Mouse (Mus musculus) ES-E14 (cell line): ENCODE results near the gene Pld5. TPM values are rescaled to one million over a fixed set of nuclear protein-coding genes. Genes with fewer than 3 reads are reported as not detected.

ENCODE experiments used
- DNase-seq: peaks from one replicate; pipeline ENCODE4 v3.0.0-alpha.2; 2013; ENCODE audit warnings: low read depth, low spot score
- H3K27ac ChIP-seq: 2 replicates; pipeline ENCODE4 v1.5.1; 2012; ENCODE audit warnings: low read depth, mild to moderate bottlenecking, low read length, moderate library complexity, mixed read lengths; ENCODE audit not compliant: poor library complexity, insufficient read depth, severe bottlenecking
- H3K36me3 ChIP-seq: 2 replicates; pipeline ENCODE4 v1.6.1; 2012; ENCODE audit warnings: mild to moderate bottlenecking, low read length, moderate library complexity, mixed read lengths; ENCODE audit not compliant: control insufficient read depth, poor library complexity, insufficient read depth, severe bottlenecking
- H3K4me1 ChIP-seq, 2 experiments: fragments of 150-350 bp in 1 of 2; sonication (generic) in 1 of 2; 2 replicates each; pipeline ENCODE4 v1.6.1; 2012; ENCODE audit warnings: low read length in 2 of 2, mild to moderate bottlenecking in 1 of 2, mixed read lengths in 1 of 2; ENCODE audit not compliant: control insufficient read depth in 2 of 2, insufficient read depth in 2 of 2, poor library complexity in 1 of 2
- H3K4me3 ChIP-seq, 2 experiments: fragments of 150-350 bp in 1 of 2; sonication (generic) in 1 of 2; 2 replicates each; pipeline ENCODE4 v1.5.1; 2012; ENCODE audit warnings: low read length in 2 of 2, low read depth in 1 of 2, mild to moderate bottlenecking in 1 of 2, mixed read lengths in 1 of 2; ENCODE audit not compliant: insufficient read depth in 1 of 2, poor library complexity in 1 of 2, severe bottlenecking in 1 of 2
- H3K9ac ChIP-seq: 2 replicates; pipeline ENCODE4 v1.6.1; 2012; ENCODE audit warnings: low read depth, mild to moderate bottlenecking, low read length, mixed read lengths; ENCODE audit not compliant: poor library complexity, insufficient read depth, severe bottlenecking
- H3K9me3 ChIP-seq: fragments of 150-350 bp; sonication (generic); 2 replicates; pipeline ENCODE4 v1.6.1; 2012; ENCODE audit warnings: low read depth, mild to moderate bottlenecking, low read length; ENCODE audit not compliant: control insufficient read depth, insufficient read depth
- CHD2 ChIP-seq: IDR thresholded peaks from 2 replicates; pipeline ENCODE4 v1.6.1; 2014; ENCODE audit warnings: mild to moderate bottlenecking, low read depth, low read length, inconsistent platforms
- HCFC1 ChIP-seq: IDR thresholded peaks from 2 replicates; pipeline ENCODE4 v1.6.1; 2012; ENCODE audit warnings: low read length, inconsistent platforms, borderline replicate concordance; ENCODE audit not compliant: insufficient read depth
- MAFK ChIP-seq: IDR thresholded peaks from 2 replicates; pipeline ENCODE4 v1.6.1; 2014; ENCODE audit warnings: mild to moderate bottlenecking, low read depth, low read length, inconsistent platforms; ENCODE audit not compliant: insufficient read depth
- ZC3H11A ChIP-seq: IDR thresholded peaks from 2 replicates; pipeline ENCODE4 v1.6.1; 2012; ENCODE audit warnings: low read depth, mild to moderate bottlenecking, inconsistent platforms, low read length, borderline replicate concordance
- ZNF384 ChIP-seq: IDR thresholded peaks from 2 replicates; pipeline ENCODE4 v1.6.1; 2012; ENCODE audit warnings: low read depth, low read length, inconsistent platforms
- in situ Hi-C, 2 experiments: fragments of 600-800 bp; cut with MboI; formaldehyde crosslinking; loops; one replicate each; pipeline ENCODE4 v1.15.1; 2025; ENCODE audit warnings: low sequenced_read_pairs in 2 of 2, inconsistent platforms in 1 of 2; ENCODE audit not compliant: unreplicated experiment in 2 of 2
- total RNA-seq: library from RNA; depleted of rRNA; stranded (reverse); fragments of 300-350 nt; gene quantifications from 2 replicates; pipeline ENCODE4 v1.2.3, GENCODE M21; 2012

Pld5 gene
- total RNA-seq, 1 experiment, result not detected

DNA sequence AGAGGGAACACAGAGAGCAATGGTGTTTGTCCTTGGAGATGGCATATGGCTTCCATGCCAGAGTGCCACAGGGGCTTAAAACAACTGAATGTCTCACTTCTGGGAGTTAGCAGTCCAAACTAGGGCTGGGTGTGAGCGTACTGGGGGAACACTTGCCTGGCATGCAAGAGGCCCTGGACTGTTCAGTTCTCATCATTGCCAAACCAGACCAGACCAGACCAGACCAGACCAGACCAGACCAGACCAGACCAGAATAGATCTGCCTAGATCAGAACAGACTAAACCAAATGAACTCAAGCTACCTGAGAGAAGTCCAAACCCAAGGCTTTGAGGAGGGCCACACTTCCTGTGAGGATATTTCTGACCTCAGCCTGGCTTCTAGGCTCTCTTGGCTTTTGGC is 228.7 kb downstream of the Pld5 start:
- no peak for TF ChIP-seq HCFC1
- TF ChIP-seq CHD2, result no peak
- no peak for TF ChIP-seq ZC3H11A
- no peak for TF ChIP-seq ZNF384
- TF ChIP-seq MAFK, result no peak
- no peak overlapping the region for H3K4me3 ChIP-seq
- no peak overlapping the region for H3K9ac ChIP-seq
- no peaks in the 10 kb centered on the region for H3K9me3 ChIP-seq
- H3K27ac ChIP-seq, result no peak overlapping the region
- peak; percentile 36 for DNase-seq
- H3K4me1 ChIP-seq, result no peaks in the 10 kb centered on the region
- in situ Hi-C loops, result no loop called here
- no peaks in the 10 kb centered on the region for H3K36me3 ChIP-seq

- no peaks in the 10 kb centered on the region for H3K9me3 ChIP-seq
- in situ Hi-C loops, result no loop called here
- H3K9ac ChIP-seq, result no peak overlapping the region
- no peak overlapping the region for H3K4me3 ChIP-seq
- DNase-seq, result no peak
- H3K4me1 ChIP-seq, result no peaks in the 10 kb centered on the region
- H3K36me3 ChIP-seq, result no peaks in the 10 kb centered on the region
- TF ChIP-seq ZNF384, result no peak
- TF ChIP-seq CHD2, result no peak
- TF ChIP-seq MAFK, result no peak
- no peak for TF ChIP-seq HCFC1
- no peak overlapping the region for H3K27ac ChIP-seq
These were observed 232.1 kb downstream of the Pld5 start for GRCm38 (mm10) chr1:176043056-176043455.

DNA sequence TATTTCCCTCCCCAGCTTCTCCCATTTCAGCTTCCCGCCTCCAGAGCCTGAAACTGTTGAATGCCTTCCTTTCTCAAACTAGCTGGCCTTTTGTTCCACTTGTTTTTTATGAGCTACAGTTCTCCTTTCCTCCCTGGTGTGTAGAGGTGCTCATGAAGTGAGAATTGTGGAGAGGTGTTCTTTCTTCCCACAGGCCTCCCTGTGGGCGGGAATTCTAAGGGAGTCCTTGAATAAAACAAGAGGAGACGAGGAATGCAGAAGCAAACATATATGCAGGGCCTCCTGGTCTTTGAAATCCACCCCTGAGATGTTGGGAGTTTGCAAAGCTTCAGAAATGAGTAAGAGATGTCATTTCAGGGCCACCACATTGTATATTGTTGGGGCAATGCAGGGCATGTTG is 235.2 kb downstream of the Pld5 start:
- peaks cover 0 to 3% of the 10 kb centered on the region in 2 experiments; a peak in 1 of 4 replicates for H3K4me1 ChIP-seq
- H3K9ac ChIP-seq, result no peak overlapping the region
- no peaks in the 10 kb centered on the region for H3K9me3 ChIP-seq
- TF ChIP-seq MAFK (no peak), ZC3H11A (no peak)
- in situ Hi-C loops, result no loop called here
- no peaks in the 10 kb centered on the region for H3K36me3 ChIP-seq
- H3K27ac ChIP-seq, result no peak overlapping the region
- DNase-seq, result no peak
- no peak overlapping the region for H3K4me3 ChIP-seq

DNA sequence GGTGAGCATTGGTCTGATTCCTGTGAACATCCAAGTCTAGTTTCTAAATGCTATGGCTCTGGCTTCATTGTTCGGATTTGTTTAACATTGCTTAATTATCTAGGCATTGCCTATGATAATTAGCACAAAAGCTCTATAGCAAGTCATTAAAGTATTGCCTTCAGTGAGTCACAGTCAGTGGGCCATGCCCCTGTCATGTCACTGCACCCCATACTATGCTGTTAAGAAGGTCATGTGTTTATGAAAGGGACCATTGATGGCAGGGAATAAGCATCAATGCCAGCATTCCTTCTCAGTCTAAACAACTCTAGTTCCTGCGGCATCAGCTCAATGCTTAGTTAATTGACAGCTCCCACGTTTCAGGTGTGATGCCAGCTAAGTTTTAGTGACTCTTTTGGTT is 239.1 kb downstream of the Pld5 start:
- no peak for TF ChIP-seq MAFK
- no peak for TF ChIP-seq ZC3H11A
- no peak for TF ChIP-seq HCFC1
- TF ChIP-seq CHD2, result no peak
- TF ChIP-seq ZNF384, result no peak
- H3K4me1 ChIP-seq, result peaks cover 0 to 3% of the 10 kb centered on the region in 2 experiments; a peak in 1 of 4 replicates
- H3K36me3 ChIP-seq, result no peaks in the 10 kb centered on the region
- no peaks in the 10 kb centered on the region for H3K9me3 ChIP-seq
- no peak overlapping the region for H3K4me3 ChIP-seq
- in situ Hi-C loops, result no loop called here
- no peak overlapping the region for H3K9ac ChIP-seq
- no peak for DNase-seq
- no peak overlapping the region for H3K27ac ChIP-seq

DNA sequence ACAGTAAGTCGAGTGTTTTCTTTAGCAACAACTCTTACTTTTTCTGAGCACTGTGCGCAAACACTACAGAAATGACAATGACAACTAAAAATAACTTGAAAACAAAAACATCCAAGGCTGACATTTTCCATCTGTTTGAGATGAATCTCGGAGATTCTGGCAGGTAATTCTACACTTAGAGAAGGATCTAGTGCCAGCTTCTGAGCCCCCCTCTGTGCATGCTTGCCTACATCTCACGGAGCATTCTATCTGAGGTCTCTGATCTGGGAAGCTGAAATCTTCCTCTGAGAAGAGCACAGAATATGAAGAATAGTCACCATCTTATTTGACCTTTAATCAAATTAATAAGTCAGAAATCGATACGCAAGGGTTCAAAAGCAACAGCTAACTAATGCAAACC is 240.4 kb downstream of the Pld5 start:
- no peak for TF ChIP-seq MAFK
- no peak for TF ChIP-seq CHD2
- TF ChIP-seq ZNF384, result no peak
- no peak overlapping the region for H3K27ac ChIP-seq
- peaks cover 0 to 3% of the 10 kb centered on the region in 2 experiments; a peak in 1 of 4 replicates for H3K4me1 ChIP-seq
- DNase-seq, result no peak
- H3K36me3 ChIP-seq, result no peaks in the 10 kb centered on the region
- no peak overlapping the region for H3K9ac ChIP-seq
- in situ Hi-C loops, result no loop called here
- no peaks in the 10 kb centered on the region for H3K9me3 ChIP-seq
- H3K4me3 ChIP-seq, result no peak overlapping the region
